Mouse (Mus musculus) lung, embryonic 14.5 days (tissue): ENCODE data around the gene Pusl1. TPM values are rescaled to one million over a fixed set of nuclear protein-coding genes. Genes with fewer than 3 reads are reported as not detected.

Experiments used
- ATAC-seq: fragments of 200-750 bp; cut with Nextera tagmentation; 2 replicates; pipeline ENCODE4 v1.8.0; 2017; ENCODE audit warnings: mild to moderate bottlenecking, moderate TSS enrichment, moderate library complexity; ENCODE audit not compliant: insufficient read depth
- DNase-seq: peaks from one replicate; pipeline ENCODE4 v3.0.0-alpha.2; 2015
- H3K27ac ChIP-seq: fragments of 300-500 bp; sonication (generic); 2 replicates; pipeline ENCODE4 v1.5.1; 2014; ENCODE audit warnings: low read depth, mild to moderate bottlenecking, moderate library complexity
- H3K27me3 ChIP-seq: fragments of 300-500 bp; sonication (generic); 2 replicates; pipeline ENCODE4 v1.6.1; 2014; ENCODE audit warnings: low read length, control low read depth; ENCODE audit not compliant: insufficient read depth
- H3K36me3 ChIP-seq: fragments of 300-500 bp; sonication (generic); 2 replicates; pipeline ENCODE4 v1.6.1; 2014; ENCODE audit warnings: control low read depth; ENCODE audit not compliant: insufficient read depth
- H3K4me1 ChIP-seq: fragments of 300-500 bp; sonication (generic); 2 replicates; pipeline ENCODE4 v1.6.1; 2014; ENCODE audit warnings: antibody characterized with exemption, control low read depth; ENCODE audit not compliant: insufficient read depth
- H3K4me2 ChIP-seq: fragments of 300-500 bp; sonication (generic); 2 replicates; pipeline ENCODE4 v1.6.1; 2014; ENCODE audit warnings: mild to moderate bottlenecking
- H3K4me3 ChIP-seq: fragments of 300-500 bp; sonication (generic); 2 replicates; pipeline ENCODE4 v1.5.1; 2014; ENCODE audit warnings: low read depth, low read length
- H3K9ac ChIP-seq: fragments of 300-500 bp; sonication (generic); 2 replicates; pipeline ENCODE4 v1.6.1; 2014
- H3K9me3 ChIP-seq: fragments of 300-500 bp; sonication (generic); 2 replicates; pipeline ENCODE4 v1.6.1; 2016; ENCODE audit warnings: low read depth, low read length, control low read depth
- CTCF ChIP-seq: IDR thresholded peaks from 2 replicates; pipeline ENCODE4 v1.5.1; 2016; ENCODE audit warnings: antibody characterized with exemption, low read depth
- WGBS: fragments of 180-500 bp; shearing (Covaris S2); extraction: QIAGEN DNeasy Blood & Tissue Kit; methylation state at CpG from one replicate; pipeline ENCODE4 v1.1.7; 2014; 5-methylcytosine and 5-hydroxymethylcytosine counted together
- polyA plus RNA-seq: library from polyadenylated mRNA; unstranded; fragments of >200 nt; fragmentation: Nextera tagmentation; extraction: Ambion mirVana; gene quantifications from 2 replicates; pipeline ENCODE4 v1.2.1, GENCODE M21; 2014

Pusl1 gene
- polyA plus RNA-seq, 1 experiment from 2014 or later: 50.9 TPM

- Histone ChIP-seq H3K9me3 (no peaks in the 10 kb centered on the region), H3K4me3 (no peak overlapping the region), H3K27ac (no peak overlapping the region), H3K36me3 (peaks cover 60% of the 10 kb centered on the region), H3K27me3 (no peaks in the 10 kb centered on the region), H3K4me2 (no peak overlapping the region), H3K4me1 (0 out of 2 replicates have a peak, but pooled peaks cover under 1% of the 10 kb centered on the region), H3K9ac (no peak overlapping the region)
- ATAC-seq (no peak), DNase-seq (no peak)
- 92% methylated on average over 9 of the region's 9 CpGs for WGBS
- TF ChIP-seq CTCF: no peak
These were observed 3.4 kb downstream of the Pusl1 start for GRCm38 (mm10) chr4:155888181-155888580.

- WGBS: 88% methylated on average over 10 of the region's 10 CpGs
- H3K27ac ChIP-seq: no peak overlapping the region
- H3K9me3 ChIP-seq: no peaks in the 10 kb centered on the region
- DNase-seq: no peak
- H3K27me3 ChIP-seq: no peaks in the 10 kb centered on the region
- H3K4me1 ChIP-seq: no peaks in the 10 kb centered on the region
- peaks cover 60% of the 10 kb centered on the region for H3K36me3 ChIP-seq
- H3K4me3 ChIP-seq: no peak overlapping the region
- ATAC-seq: no peak
- no peak overlapping the region; the same call in 1 of the 2 replicates for H3K9ac ChIP-seq
- no peak for TF ChIP-seq CTCF
- no peak overlapping the region for H3K4me2 ChIP-seq
These were observed 3.9 kb downstream of the Pusl1 start for GRCm38 (mm10) chr4:155887674-155888073.

GRCm38 (mm10) chr4:155886330-155886729 is 5.3 kb downstream of the Pusl1 start:
- no peak overlapping the region for H3K27ac ChIP-seq
- H3K4me3 ChIP-seq: no peak overlapping the region
- TF ChIP-seq CTCF: no peak
- no peaks in the 10 kb centered on the region for H3K27me3 ChIP-seq
- ATAC-seq: no peak
- DNase-seq: no peak
- H3K9me3 ChIP-seq: no peaks in the 10 kb centered on the region
- H3K36me3 ChIP-seq: peaks cover 60% of the 10 kb centered on the region
- H3K9ac ChIP-seq: no peak overlapping the region
- no peaks in the 10 kb centered on the region for H3K4me1 ChIP-seq
- 92% methylated on average over 5 of the region's 5 CpGs for WGBS
- no peak overlapping the region for H3K4me2 ChIP-seq

GRCm38 (mm10) chr4:155883587-155883986 is 8.0 kb downstream of the Pusl1 start:
- peak overlapping the region; percentile 67; the same call in 1 of the 2 replicates for H3K27ac ChIP-seq
- WGBS: 80% methylated on average over 3 of the region's 3 CpGs

GRCm38 (mm10) chr4:155871404-155871803 is 20.2 kb downstream of the Pusl1 start:
- H3K4me2 ChIP-seq: no peak overlapping the region
- no peak for DNase-seq
- 83% methylated on average over 7 of the region's 7 CpGs for WGBS
- no peak for TF ChIP-seq CTCF
- H3K9ac ChIP-seq: no peak overlapping the region
- no peaks in the 10 kb centered on the region for H3K9me3 ChIP-seq
- no peak overlapping the region for H3K27ac ChIP-seq
- no peak overlapping the region for H3K4me3 ChIP-seq
- no peaks in the 10 kb centered on the region for H3K27me3 ChIP-seq
- H3K36me3 ChIP-seq: peaks cover 48% of the 10 kb centered on the region
- ATAC-seq: no peak
- peaks cover 4% of the 10 kb centered on the region; the same call in 1 of the 2 replicates for H3K4me1 ChIP-seq

More at GRCm38 (mm10) chr4:155883587-155883986, 8.0 kb downstream of the Pusl1 start:
- no peak overlapping the region for H3K4me2 ChIP-seq
- DNase-seq: peak; percentile 34
- H3K4me3 ChIP-seq: no peak overlapping the region
- no peak for TF ChIP-seq CTCF
- no peaks in the 10 kb centered on the region for H3K27me3 ChIP-seq
- no peak overlapping the region for H3K9ac ChIP-seq
- ATAC-seq: no peak
- H3K4me1 ChIP-seq: no peaks in the 10 kb centered on the region
- no peaks in the 10 kb centered on the region for H3K9me3 ChIP-seq
- H3K36me3 ChIP-seq: peaks cover 47% of the 10 kb centered on the region

GRCm38 (mm10) chr4:155869317-155870033 is 22.1 kb downstream of the Pusl1 start, which contains the start of the genes Cptp and Ints11:
Gene Cptp (minus strand): TSS chr4:155869440.
Gene Ints11 (plus strand): TSS chr4:155869546.
- TF ChIP-seq CTCF: peak; percentile 20; the same call in 1 of the 2 replicates
- Histone ChIP-seq H3K4me3 (peak within 1 kb of the TSS; percentile 66), H3K27me3 (no peaks in the 10 kb centered on the region), H3K27ac (0 out of 2 replicates have a peak within 1 kb of the TSS, but pooled peaks have one; percentile 30), H3K9ac (peak within 1 kb of the TSS; percentile 71), H3K9me3 (no peaks in the 10 kb centered on the region), H3K4me1 (peaks cover 4% of the 10 kb centered on the region; the same call in 1 of the 2 replicates), H3K4me2 (peak within 1 kb of the TSS; percentile 96), H3K36me3 (peaks cover 42% of the 10 kb centered on the region)
- WGBS: under 1% methylated on average over 63 of the region's 63 CpGs
- DNase-seq (peak; percentile 97), ATAC-seq (peak; percentile 98)

- ATAC-seq (peak; percentile 52; the same call in 1 of the 2 replicates), DNase-seq (no peak)
- Histone ChIP-seq H3K27ac (0 out of 2 replicates have a peak overlapping the region, but pooled peaks have one; percentile 30), H3K4me3 (peak overlapping the region; percentile 66), H3K4me2 (peak overlapping the region; percentile 96), H3K9me3 (no peaks in the 10 kb centered on the region), H3K9ac (peak overlapping the region; percentile 71), H3K4me1 (peaks cover 4% of the 10 kb centered on the region; the same call in 1 of the 2 replicates), H3K27me3 (no peaks in the 10 kb centered on the region), H3K36me3 (peaks cover 35% of the 10 kb centered on the region)
- TF ChIP-seq CTCF: no peak
- 6% methylated on average over 22 of the region's 22 CpGs for WGBS
These were observed 22.8 kb downstream of the Pusl1 start for GRCm38 (mm10) chr4:155868614-155869298.
